Mouse (Mus musculus) cerebellum, adult 9-10 months (tissue): ENCODE measurements around the gene Gm49450.
A peak's percentile ranks its signal among the peaks of the same experiment; 100 is the strongest.
"Not testable (repeated sequence)": the region's sequence is repeated elsewhere in the genome, so short reads cannot be mapped to it uniquely, and the experiment has no call there.

Experiments
- DNase-seq: peaks from one replicate; pipeline ENCODE4 v3.0.0; 2022

The Gm49450 gene

GRCm38 (mm10) chr15:98985240-98985981, 32.1 kb upstream of the Gm49450 start:
- DNase-seq: peak; percentile 87

DNA sequence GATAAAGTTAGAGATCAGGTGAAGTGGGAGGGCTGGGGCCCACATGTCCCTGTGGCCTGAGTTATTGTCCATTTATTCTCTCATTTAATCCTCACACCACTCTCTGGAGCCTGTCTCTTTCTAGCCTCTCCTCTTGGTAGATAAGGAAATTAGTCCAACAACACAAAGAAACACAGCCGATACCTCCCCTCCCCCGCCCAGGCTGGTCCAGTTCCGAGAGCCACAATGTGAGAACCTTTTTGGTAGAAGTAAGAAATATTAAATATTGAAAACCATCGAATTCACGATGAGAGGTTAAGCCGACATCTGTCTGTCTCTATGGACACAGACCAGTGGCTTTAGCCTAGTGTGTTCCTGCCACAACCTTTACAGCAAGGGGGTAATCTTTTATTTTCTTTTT, 31.3 kb upstream of the Gm49450 start:
- no peak for DNase-seq

GRCm38 (mm10) chr15:98983431-98984081, 30.2 kb upstream of the Gm49450 start:
- no peak for DNase-seq

GRCm38 (mm10) chr15:98982100-98982499, 28.7 kb upstream of the Gm49450 start:
- no peak for DNase-seq

DNA sequence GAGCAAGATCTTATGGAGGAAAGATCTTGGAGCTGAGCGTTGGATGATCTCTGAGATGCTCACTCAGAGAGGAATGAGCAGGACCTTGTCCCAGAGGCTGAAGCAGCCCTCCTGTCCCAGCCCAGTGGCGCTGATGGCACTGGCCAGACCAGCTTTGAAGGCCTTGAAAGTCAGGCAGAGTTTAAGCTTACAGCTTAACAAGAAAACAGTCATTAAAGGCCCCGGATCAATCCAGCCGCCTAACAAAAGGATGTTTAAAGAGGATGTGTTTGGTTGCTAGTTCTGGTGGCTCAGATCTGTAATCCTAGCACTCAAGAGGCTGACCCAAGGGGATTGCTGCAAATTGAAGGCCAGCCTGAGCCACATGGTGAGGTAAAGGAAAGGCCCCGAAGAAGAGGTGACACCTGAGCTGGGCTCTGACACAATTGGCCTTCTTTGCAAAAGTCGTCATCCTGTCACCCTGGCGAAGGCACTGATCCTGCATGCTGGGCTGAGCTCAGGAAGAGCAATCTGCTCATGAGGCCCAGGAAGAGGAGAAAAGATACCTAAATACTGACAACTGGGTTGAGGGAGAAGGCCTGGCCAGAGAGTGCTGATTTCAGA, 26.8 kb upstream of the Gm49450 start:
- DNase-seq: no peak

GRCm38 (mm10) chr15:98978409-98979172, 25.2 kb upstream of the Gm49450 start:
- no peak for DNase-seq

DNA sequence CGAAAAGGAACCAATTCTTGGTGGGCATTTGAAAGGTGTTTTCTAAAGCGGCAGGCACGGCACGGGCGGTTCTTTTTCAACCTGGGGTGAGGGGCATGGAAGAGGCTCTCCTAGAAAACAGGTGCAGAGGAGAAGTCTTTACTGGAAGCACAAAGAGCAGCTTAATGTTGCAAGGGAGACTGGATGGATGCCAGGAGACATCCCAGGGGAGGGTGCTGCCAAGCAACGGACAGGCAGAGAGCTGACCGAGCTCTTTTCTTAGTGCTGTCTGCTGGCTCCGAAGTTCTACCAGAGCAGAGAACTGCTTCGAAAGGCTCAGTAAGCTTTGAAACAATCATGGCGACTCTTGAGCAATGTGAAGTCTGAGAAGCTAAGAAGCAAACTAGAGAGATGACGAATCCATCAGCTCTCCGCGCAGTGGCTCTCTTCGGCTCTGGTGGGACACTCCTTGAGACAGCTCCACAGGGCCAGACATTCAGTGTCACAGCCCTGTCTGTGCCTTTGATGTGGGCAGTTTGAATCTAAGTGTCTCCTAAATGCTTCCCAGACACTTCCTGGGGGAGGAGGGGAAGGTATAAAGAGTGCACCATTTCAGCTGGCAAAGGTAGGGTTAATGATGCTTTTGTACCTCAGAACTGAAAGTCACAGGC, 24.5 kb upstream of the Gm49450 start:
- no peak for DNase-seq

DNA sequence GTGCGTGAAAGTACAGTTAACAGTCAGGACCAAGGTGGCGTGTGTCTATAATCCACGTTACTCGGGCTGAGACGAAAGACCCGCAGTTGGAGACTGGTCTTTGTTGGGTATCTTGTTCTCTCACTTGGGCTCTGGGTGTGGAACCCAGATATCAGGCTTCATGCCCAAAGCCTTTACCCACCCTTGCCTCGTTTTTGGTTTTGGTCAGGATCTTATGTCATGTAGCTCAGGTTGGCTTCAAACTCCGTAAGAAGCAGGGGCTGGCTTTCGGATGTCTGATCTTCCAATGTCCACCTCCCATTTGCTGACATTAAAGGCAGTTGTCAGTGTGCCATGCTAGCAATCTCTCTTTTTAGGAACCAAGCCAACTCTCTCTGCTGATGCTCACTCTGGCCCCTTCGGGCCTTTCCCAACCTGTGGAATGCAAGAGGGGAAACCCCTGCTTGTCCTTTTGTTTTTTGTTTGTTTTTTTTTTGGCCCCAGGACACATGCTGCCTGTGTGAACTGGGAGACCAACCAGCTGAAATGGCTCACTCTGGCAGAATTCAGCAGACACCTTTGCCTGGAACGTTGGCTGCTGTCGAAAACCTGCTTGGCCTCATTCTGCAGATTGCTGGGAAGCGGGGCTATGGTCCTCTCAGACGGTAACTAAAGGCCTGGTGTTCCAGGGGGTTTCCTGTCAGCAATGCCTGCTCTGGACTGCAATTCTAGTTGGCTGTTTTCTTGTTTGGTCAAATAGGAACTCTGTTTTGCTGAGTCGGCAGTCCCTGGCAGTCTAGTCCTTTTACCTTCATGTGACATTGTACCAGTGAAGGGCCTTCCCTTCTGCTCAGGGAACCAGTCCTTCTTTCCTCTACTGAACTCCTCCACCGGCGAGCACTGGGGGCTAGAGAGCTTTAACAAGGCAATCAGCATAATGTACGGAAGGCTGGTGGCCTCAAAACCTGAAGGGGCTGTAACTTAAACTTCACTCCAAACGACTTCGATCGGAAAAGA, 23.7 kb upstream of the Gm49450 start:
- no peak for DNase-seq

DNA sequence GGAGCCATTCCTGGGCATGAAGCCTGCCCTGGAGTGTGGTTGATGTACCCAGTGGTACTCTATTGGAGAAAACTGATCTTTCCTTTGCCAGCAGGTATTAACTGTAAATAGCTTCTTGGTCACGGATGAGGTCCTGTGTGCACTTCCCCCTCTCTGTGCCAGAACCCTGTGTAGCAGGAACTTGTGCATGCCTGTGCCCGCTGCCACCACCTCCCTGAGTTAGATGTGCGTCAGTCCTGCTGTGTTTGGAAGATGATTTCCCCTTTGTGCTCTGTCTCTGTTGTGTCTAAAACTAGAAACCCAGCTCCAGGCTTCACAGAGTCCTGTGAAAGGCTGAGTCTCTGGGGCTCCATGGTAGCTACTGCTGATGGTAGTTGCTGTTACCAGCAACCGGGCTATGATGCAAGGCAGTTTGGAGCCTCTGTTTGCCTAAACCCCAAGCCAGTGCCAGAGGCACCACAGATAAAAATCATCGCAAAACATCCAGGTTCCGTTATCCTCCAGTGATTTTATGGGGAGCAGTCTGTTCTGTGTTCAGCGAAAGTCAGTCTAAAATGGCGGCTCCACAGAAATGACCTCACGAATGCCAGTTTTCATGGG, 19.8 kb upstream of the Gm49450 start:
- DNase-seq: no peak

DNA sequence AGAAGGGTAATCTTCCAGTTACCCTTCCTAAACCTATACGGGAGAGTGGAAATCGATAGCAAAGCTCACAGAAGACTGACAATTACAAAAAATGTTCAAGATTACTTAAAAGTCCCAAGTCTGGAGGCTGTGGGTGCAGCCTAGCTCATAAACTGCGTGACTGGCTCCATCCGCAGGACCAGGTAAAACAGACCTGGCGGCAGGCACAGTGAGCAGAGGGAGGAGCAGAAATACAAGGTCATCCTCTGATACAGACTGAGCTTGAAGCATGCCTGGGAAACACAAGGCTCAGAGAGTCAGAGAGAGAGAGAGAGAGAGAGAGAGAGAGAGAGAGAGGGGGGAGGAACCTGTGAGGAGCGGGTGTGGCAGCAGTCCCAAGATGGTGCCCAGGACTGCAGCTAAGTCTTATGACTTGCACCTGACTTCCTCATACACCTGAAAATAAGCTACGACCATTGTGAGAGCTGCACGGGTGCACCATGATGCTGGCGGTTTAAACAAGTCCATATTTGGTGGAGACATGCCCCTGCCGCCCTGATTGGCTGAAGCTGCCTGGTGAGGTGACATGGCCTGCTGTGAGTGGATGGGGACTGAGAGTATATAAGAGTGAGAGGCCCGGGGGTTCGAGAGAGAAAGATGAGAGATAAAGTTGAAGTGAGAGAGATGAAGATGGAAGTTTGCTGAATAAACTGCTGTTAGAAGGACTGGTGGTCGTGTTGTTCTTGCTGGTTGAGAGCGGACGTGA, 18.4 kb upstream of the Gm49450 start:
- not testable (repeated sequence) for DNase-seq

GRCm38 (mm10) chr15:98971111-98971510, 17.8 kb upstream of the Gm49450 start:
- DNase-seq: no peak

DNA sequence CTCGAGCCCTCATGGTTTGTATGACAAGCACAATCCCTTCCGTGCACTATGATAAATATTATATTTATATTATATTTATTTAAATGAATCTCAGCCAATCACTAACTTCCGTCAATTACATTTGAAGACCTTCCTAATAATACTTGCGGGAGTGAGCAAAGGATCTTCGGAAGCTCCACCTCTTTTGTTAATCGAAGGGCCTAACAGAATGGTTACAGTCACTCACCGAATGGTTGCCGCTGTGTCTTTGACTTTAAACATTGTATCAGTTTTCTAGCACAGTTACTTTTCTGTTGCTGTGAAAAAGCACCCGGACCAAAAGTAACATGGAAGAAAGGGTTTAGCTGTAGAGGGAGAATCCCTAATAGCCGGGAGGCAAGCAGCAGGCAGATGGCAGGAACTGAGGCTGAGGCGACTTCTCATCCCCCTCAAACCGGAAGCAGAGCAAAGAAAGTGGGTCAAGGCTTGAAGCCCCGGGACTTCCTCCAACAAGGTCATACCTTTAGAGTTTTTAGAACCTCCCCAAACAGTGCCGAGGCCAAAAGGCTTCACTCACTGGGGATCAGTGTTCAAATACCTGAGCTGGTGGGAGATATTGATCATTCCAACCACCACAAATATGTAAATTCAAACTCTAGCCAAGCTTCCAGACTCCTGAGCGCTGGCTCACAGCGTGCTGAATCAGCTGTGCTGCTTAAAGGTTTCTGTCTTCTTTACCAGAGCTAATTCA, 16.2 kb upstream of the Gm49450 start:
- DNase-seq: no peak

GRCm38 (mm10) chr15:98968701-98969371, 15.5 kb upstream of the Gm49450 start:
- DNase-seq: peak; percentile 90

- DNase-seq: no peak
Measured at GRCm38 (mm10) chr15:98959531-98959930, 6.2 kb upstream of the Gm49450 start.

- DNase-seq: no peak
Measured at GRCm38 (mm10) chr15:98958901-98959420, 5.6 kb upstream of the Gm49450 start.

- no peak for DNase-seq
Measured at GRCm38 (mm10) chr15:98957475-98957874, 4.1 kb upstream of the Gm49450 start.

GRCm38 (mm10) chr15:98956000-98956399, 2.6 kb upstream of the Gm49450 start:
- DNase-seq: no peak

GRCm38 (mm10) chr15:98955324-98955723, 2.0 kb upstream of the Gm49450 start:
- no peak for DNase-seq
